Mouse (Mus musculus) embryonic facial prominence, embryonic 11.5 days (tissue): ENCODE measurements at regions not wholly inside any gene's neighbourhood (a gene's known extent, or its start where the extent isn't known, plus 50 kb on each side); places are given as distances from the start of the nearest gene placed in this dataset.

ENCODE experiments used
- ATAC-seq: fragments of 200-750 bp; cut with Nextera tagmentation; replicated peaks from 2 replicates; pipeline ENCODE4 v1.8.0; 2017; ENCODE audit warnings: low read depth; ENCODE audit not compliant: insufficient number of reproducible peaks, low FRiP score, low TSS enrichment
- DNase-seq: peaks from one replicate; pipeline ENCODE4 v3.0.0-alpha.2; 2015; ENCODE audit warnings: low spot score
- H3K27ac ChIP-seq: fragments of 300-500 bp; sonication (generic); replicated peaks from 2 replicates; pipeline ENCODE4 v1.5.1; 2014; ENCODE audit warnings: mild to moderate bottlenecking, low read depth, low read length, control low read depth
- H3K27me3 ChIP-seq: fragments of 300-500 bp; sonication (generic); 2 replicates; pipeline ENCODE4 v1.6.1; 2014; ENCODE audit warnings: mild to moderate bottlenecking, low read length, moderate library complexity, mixed read lengths; ENCODE audit not compliant: control insufficient read depth, insufficient read depth
- H3K36me3 ChIP-seq: fragments of 300-500 bp; sonication (generic); replicated peaks from 2 replicates; pipeline ENCODE4 v1.6.1; 2014; ENCODE audit warnings: low read depth, mild to moderate bottlenecking, low read length, moderate library complexity, mixed read lengths; ENCODE audit not compliant: control insufficient read depth, insufficient read depth
- H3K4me1 ChIP-seq: fragments of 300-500 bp; sonication (generic); 2 replicates; pipeline ENCODE4 v1.6.1; 2014; ENCODE audit warnings: low read length, mixed read lengths; ENCODE audit not compliant: control insufficient read depth, insufficient read depth
- H3K4me2 ChIP-seq: fragments of 300-500 bp; sonication (generic); 2 replicates; pipeline ENCODE4 v1.6.1; 2014; ENCODE audit warnings: low read depth, mild to moderate bottlenecking, control low read depth, low read length, moderate library complexity
- H3K4me3 ChIP-seq: fragments of 300-500 bp; sonication (generic); 2 replicates; pipeline ENCODE4 v1.5.1; 2014; ENCODE audit warnings: low read depth, low read length, control low read depth
- H3K9ac ChIP-seq: fragments of 300-500 bp; sonication (generic); replicated peaks from 2 replicates; pipeline ENCODE4 v1.6.1; 2014; ENCODE audit warnings: mild to moderate bottlenecking, control low read depth, low read length
- H3K9me3 ChIP-seq: fragments of 300-500 bp; sonication (generic); replicated peaks from 2 replicates; pipeline ENCODE4 v1.6.1; 2016; ENCODE audit warnings: mild to moderate bottlenecking, low read length, inconsistent platforms, mixed read lengths; ENCODE audit not compliant: control insufficient read depth
- WGBS: fragments of 180-500 bp; shearing (Covaris S2); extraction: QIAGEN DNeasy Blood & Tissue Kit; methylation state at CpG from one replicate; pipeline ENCODE4 v1.1.7; 2014; 5-methylcytosine and 5-hydroxymethylcytosine counted together

DNA sequence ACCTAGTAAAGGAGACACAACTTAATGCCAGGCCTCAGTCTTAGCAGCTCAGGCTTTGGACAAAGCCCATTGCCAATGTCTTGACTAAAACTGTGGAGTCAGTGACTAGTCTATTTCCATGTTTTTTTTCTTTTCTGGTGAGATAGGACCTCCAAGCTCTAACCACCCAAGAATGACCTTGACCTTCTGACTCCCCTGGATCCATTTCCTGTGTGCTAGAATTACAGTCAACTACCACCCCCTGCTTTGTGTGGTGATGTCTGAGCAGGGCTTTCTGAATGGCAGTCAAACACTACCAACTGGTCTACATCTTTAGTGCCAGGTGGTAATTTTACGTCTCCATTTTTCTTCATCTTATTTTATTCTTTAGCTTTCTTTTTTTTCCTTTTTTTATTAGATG, 51.3 kb upstream of the Rnf138rt1 start:
- no peaks in the 10 kb centered on the region for H3K27me3 ChIP-seq
- no peak for ATAC-seq
- DNase-seq = no peak

GRCm38 (mm10) chrX:163814806-163815205, 53.7 kb upstream of the Rnf138rt1 start:
- Histone ChIP-seq H3K4me3 (no peak overlapping the region), H3K9ac (no peak overlapping the region), H3K27me3 (no peaks in the 10 kb centered on the region), H3K4me2 (no peak overlapping the region), H3K36me3 (no peaks in the 10 kb centered on the region), H3K9me3 (no peaks in the 10 kb centered on the region), H3K27ac (no peak overlapping the region), H3K4me1 (no peaks in the 10 kb centered on the region)
- DNase-seq = no peak
- WGBS = 40% methylated on average over 1 of the region's 1 CpGs
- no peak for ATAC-seq

More for the DNA sequence above, 51.3 kb upstream of the Rnf138rt1 start:
- H3K9ac ChIP-seq = no peak overlapping the region
- H3K27ac ChIP-seq = no peak overlapping the region
- H3K4me2 ChIP-seq = no peak overlapping the region
- no peaks in the 10 kb centered on the region for H3K4me1 ChIP-seq
- WGBS = 95% methylated on average over 1 of the region's 1 CpGs
- no peaks in the 10 kb centered on the region for H3K36me3 ChIP-seq
- H3K4me3 ChIP-seq = no peak overlapping the region
- H3K9me3 ChIP-seq = no peaks in the 10 kb centered on the region

DNA sequence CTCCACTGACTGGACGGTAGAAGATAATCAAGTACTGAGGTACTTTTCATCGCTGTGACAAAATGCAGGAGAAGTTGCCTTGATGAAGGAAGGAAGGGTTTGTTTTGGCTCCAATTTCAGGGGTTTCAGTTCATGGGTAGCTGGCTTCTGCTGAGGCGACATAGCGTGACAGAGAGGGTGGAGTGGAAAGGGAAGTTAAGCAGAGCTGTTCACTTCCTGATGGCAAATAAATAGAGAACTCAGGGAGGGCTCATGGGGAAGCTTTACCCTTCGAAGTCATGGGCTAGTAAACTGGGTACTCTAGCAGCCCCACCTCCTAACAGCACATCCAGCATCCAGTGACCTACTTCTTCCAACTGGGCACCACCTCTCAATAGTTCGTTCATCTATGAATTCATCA, 61.2 kb upstream of the Rnf138rt1 start:
- Histone ChIP-seq H3K4me2 (no peak overlapping the region), H3K4me1 (no peaks in the 10 kb centered on the region), H3K27ac (no peak overlapping the region), H3K9ac (no peak overlapping the region), H3K9me3 (no peaks in the 10 kb centered on the region), H3K4me3 (no peak overlapping the region), H3K36me3 (no peaks in the 10 kb centered on the region), H3K27me3 (no peaks in the 10 kb centered on the region)
- 76% methylated on average over 6 of the region's 6 CpGs for WGBS
- DNase-seq (no peak), ATAC-seq (no peak)

DNA sequence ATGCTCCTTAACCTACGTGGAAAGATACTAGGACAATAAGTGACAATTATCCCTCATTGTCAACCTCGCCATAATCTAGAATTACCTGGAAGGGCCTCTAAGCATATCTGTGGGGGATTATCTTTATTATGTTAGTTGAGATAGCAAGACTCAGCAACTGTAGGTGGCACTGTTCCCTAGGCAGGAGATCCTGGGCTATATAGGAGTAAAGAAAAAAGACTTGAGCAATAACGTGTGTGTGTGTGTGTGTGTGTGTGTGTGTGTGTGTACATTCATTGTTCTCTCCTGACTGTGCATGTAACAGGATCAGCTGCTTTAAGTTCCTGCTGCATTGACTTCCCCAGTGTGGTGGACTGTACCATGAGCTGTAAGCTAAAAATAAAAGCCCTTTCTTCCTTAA, 66.3 kb upstream of the Rnf138rt1 start:
- Histone ChIP-seq H3K9ac (no peak overlapping the region), H3K4me1 (no peaks in the 10 kb centered on the region), H3K36me3 (no peaks in the 10 kb centered on the region), H3K9me3 (no peaks in the 10 kb centered on the region), H3K27me3 (no peaks in the 10 kb centered on the region), H3K27ac (no peak overlapping the region), H3K4me3 (no peak overlapping the region), H3K4me2 (no peak overlapping the region)
- 50% methylated on average over 3 of the region's 3 CpGs for WGBS
- ATAC-seq (no peak), DNase-seq (no peak)

DNA sequence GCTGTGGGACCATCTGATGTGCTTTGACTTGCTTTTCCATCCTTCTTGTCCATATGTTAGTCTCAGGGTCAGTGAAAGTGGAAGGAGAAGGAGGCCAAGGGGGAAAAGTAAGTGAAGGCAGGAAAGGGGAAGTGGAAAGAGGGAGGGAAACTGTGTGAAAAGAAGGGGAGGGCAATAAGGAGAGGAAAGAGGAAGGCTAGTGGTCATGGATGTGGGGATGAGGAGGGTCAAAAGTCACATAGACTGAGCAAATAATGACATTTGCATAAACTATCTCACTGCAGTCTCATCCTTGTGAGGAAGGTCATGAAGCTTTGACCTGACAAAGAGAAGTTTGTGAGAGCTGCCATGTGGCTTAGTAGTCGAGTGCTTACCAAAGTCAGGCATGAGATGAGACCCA, 63.4 kb upstream of the Ap1s2 start:
- H3K4me3 ChIP-seq = no peak overlapping the region
- H3K4me2 ChIP-seq = no peak overlapping the region
- ATAC-seq = no peak
- no peaks in the 10 kb centered on the region for H3K4me1 ChIP-seq
- no peak for DNase-seq
- no peak overlapping the region for H3K27ac ChIP-seq
- no peaks in the 10 kb centered on the region for H3K27me3 ChIP-seq
- H3K36me3 ChIP-seq = no peaks in the 10 kb centered on the region
- no peaks in the 10 kb centered on the region for H3K9me3 ChIP-seq
- no peak overlapping the region for H3K9ac ChIP-seq
- 31% methylated on average over 1 of the region's 1 CpGs for WGBS

DNA sequence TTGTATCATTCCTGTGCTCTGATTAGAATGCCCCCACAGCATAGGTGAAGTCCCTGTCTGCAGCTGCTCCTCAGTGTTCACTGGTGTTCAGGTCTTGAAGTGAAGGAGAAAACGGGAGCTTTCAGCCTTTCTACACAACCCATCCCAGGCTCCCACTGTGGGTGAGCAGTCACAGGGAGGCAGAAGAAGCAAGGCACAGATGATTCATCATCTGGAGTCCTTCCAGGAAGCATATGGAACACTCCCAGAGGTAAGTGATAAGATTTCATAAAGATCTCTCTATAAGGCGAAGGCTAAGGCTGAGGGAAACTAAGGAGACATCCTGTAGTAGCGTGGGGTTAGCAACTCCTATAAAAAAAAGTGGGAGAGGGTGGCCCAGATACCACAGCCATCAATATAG, 61.9 kb upstream of the Ap1s2 start:
- Histone ChIP-seq H3K4me2 (no peak overlapping the region), H3K9me3 (no peaks in the 10 kb centered on the region), H3K27ac (no peak overlapping the region), H3K27me3 (no peaks in the 10 kb centered on the region), H3K4me3 (no peak overlapping the region), H3K4me1 (no peaks in the 10 kb centered on the region), H3K36me3 (no peaks in the 10 kb centered on the region), H3K9ac (no peak overlapping the region)
- DNase-seq = no peak
- ATAC-seq = no peak
- WGBS = 87% methylated on average over 3 of the region's 3 CpGs

GRCm38 (mm10) chrX:163847651-163848050, 61.2 kb upstream of the Ap1s2 start:
- DNase-seq (no peak), ATAC-seq (no peak)
- no peaks in the 10 kb centered on the region for H3K36me3 ChIP-seq
- no peak overlapping the region for H3K9ac ChIP-seq
- H3K4me1 ChIP-seq = no peaks in the 10 kb centered on the region
- H3K9me3 ChIP-seq = no peaks in the 10 kb centered on the region
- H3K4me2 ChIP-seq = no peak overlapping the region
- H3K27me3 ChIP-seq = no peaks in the 10 kb centered on the region
- no peak overlapping the region for H3K4me3 ChIP-seq
- H3K27ac ChIP-seq = no peak overlapping the region
- WGBS = 54% methylated on average over 3 of the region's 3 CpGs

- no peak overlapping the region for H3K4me3 ChIP-seq
- WGBS = 51% methylated on average over 8 of the region's 8 CpGs
- H3K9ac ChIP-seq = no peak overlapping the region
- H3K27me3 ChIP-seq = no peaks in the 10 kb centered on the region
- H3K9me3 ChIP-seq = no peaks in the 10 kb centered on the region
- H3K4me1 ChIP-seq = no peaks in the 10 kb centered on the region
- H3K27ac ChIP-seq = no peak overlapping the region
- no peaks in the 10 kb centered on the region for H3K36me3 ChIP-seq
- DNase-seq (peak; percentile 21), ATAC-seq (no peak)
- no peak overlapping the region for H3K4me2 ChIP-seq
Observed at GRCm38 (mm10) chrX:163848510-163849199, 60.2 kb upstream of the Ap1s2 start.
